Mouse (Mus musculus) MEL (cell line): Measurements from ENCODE around the gene Ikzf2. TPM values are rescaled to one million over a fixed set of nuclear protein-coding genes. Genes with fewer than 3 reads are reported as not detected.

Experiments used
- DNase-seq: peaks from one replicate; pipeline ENCODE4 v3.0.0; 2011; ENCODE audit warnings: low read depth, low spot score
- H3K27ac ChIP-seq: 2 replicates; pipeline ENCODE4 v1.5.1; 2012; ENCODE audit warnings: low read depth, mild to moderate bottlenecking, control low read depth, low read length, moderate library complexity; ENCODE audit not compliant: control insufficient read depth
- H3K27me3 ChIP-seq, 2 experiments: fragments of 150-350 bp in 1 of 2; sonication (generic) in 1 of 2; 2 replicates each; pipeline ENCODE4 v1.6.1; 2012; ENCODE audit warnings: low read length in 2 of 2, mild to moderate bottlenecking in 2 of 2, improper control_type of control experiment in 1 of 2, moderate library complexity in 1 of 2; ENCODE audit not compliant: insufficient read depth in 2 of 2, control insufficient read depth in 1 of 2
- H3K36me3 ChIP-seq, 2 experiments: 2 replicates each; pipeline ENCODE4 v1.6.1; 2012 to 2014; ENCODE audit warnings: low read length in 2 of 2, improper control_type of control experiment in 1 of 2, inconsistent platforms in 1 of 2, mild to moderate bottlenecking in 1 of 2; ENCODE audit not compliant: insufficient read depth in 2 of 2, control insufficient read depth in 1 of 2
- H3K4me1 ChIP-seq, 2 experiments: fragments of 150-350 bp in 1 of 2; sonication (generic) in 1 of 2; 2 replicates each; pipeline ENCODE4 v1.6.1; 2012; ENCODE audit warnings: low read length in 2 of 2, improper control_type of control experiment in 1 of 2, mild to moderate bottlenecking in 1 of 2; ENCODE audit not compliant: insufficient read depth in 2 of 2, control insufficient read depth in 1 of 2
- H3K4me3 ChIP-seq, 2 experiments: fragments of 150-350 bp in 1 of 2; sonication (generic) in 1 of 2; 2 replicates each; pipeline ENCODE4 v1.5.1; 2012; ENCODE audit warnings: low read depth in 2 of 2, low read length in 2 of 2, mild to moderate bottlenecking in 2 of 2, moderate library complexity in 2 of 2, control low read depth in 1 of 2, improper control_type of control experiment in 1 of 2; ENCODE audit not compliant: control insufficient read depth in 1 of 2, insufficient read depth in 1 of 2
- H3K79me2 ChIP-seq: 2 replicates; pipeline ENCODE4 v1.6.1; 2012; ENCODE audit warnings: mild to moderate bottlenecking, low read length, moderate library complexity; ENCODE audit not compliant: control insufficient read depth, poor library complexity, insufficient read depth
- H3K9ac ChIP-seq: 2 replicates; pipeline ENCODE4 v1.6.1; 2012; ENCODE audit warnings: low read depth, mild to moderate bottlenecking, control low read depth, low read length, moderate library complexity; ENCODE audit not compliant: control insufficient read depth, poor library complexity, severe bottlenecking
- H3K9me3 ChIP-seq: fragments of 150-350 bp; sonication (generic); replicated peaks from 2 replicates; pipeline ENCODE4 v1.6.1; 2012; ENCODE audit warnings: mild to moderate bottlenecking, low read length, improper control_type of control experiment, moderate library complexity; ENCODE audit not compliant: insufficient read depth
- CHD1 ChIP-seq: IDR thresholded peaks from 2 replicates; pipeline ENCODE4 v1.6.1; 2012; ENCODE audit warnings: low read depth, mild to moderate bottlenecking, inconsistent platforms, low read length, improper control_type of control experiment
- CTCF ChIP-seq, 3 experiments: IDR thresholded peaks in 2 of 3; conservative IDR thresholded peaks in 1 of 3; 2 replicates each; pipeline ENCODE4 v1.5.1; 2011 to 2012; ENCODE audit warnings: low read length in 3 of 3, low read depth in 2 of 3, mild to moderate bottlenecking in 2 of 3, improper control_type of control experiment in 1 of 3, inconsistent platforms in 1 of 3, mixed read lengths in 1 of 3, moderate library complexity in 1 of 3; ENCODE audit not compliant: control insufficient read depth in 1 of 3, insufficient read depth in 1 of 3, poor library complexity in 1 of 3, severe bottlenecking in 1 of 3
- ETS1 ChIP-seq: IDR thresholded peaks from 2 replicates; pipeline ENCODE4 v1.6.1; 2012; ENCODE audit warnings: low read depth, mild to moderate bottlenecking, inconsistent platforms, low read length, improper control_type of control experiment, moderate library complexity
- GABPA ChIP-seq: IDR thresholded peaks from 2 replicates; pipeline ENCODE4 v1.6.1; 2012; ENCODE audit warnings: low read depth, mild to moderate bottlenecking, inconsistent platforms, low read length, improper control_type of control experiment, moderate library complexity
- GATA1 ChIP-seq: IDR thresholded peaks from 2 replicates; pipeline ENCODE4 v1.6.1; 2011; ENCODE audit warnings: low read depth, low read length, improper control_type of control experiment
- HCFC1 ChIP-seq: IDR thresholded peaks from 2 replicates; pipeline ENCODE4 v1.6.1; 2012; ENCODE audit warnings: low read depth, mild to moderate bottlenecking, inconsistent platforms, low read length, improper control_type of control experiment, moderate library complexity
- KAT2A ChIP-seq: conservative IDR thresholded peaks from 2 replicates; pipeline ENCODE4 v1.6.1; 2012; ENCODE audit warnings: low read depth, low read length, improper control_type of control experiment, inconsistent platforms
- MAFK ChIP-seq: IDR thresholded peaks from 2 replicates; pipeline ENCODE4 v1.6.1; 2011; ENCODE audit warnings: low read depth, mild to moderate bottlenecking, low read length, improper control_type of control experiment, borderline replicate concordance
- MEF2A ChIP-seq: IDR thresholded peaks from 2 replicates; pipeline ENCODE4 v1.6.1; 2014; ENCODE audit warnings: low read depth, mild to moderate bottlenecking, inconsistent platforms, low read length, improper control_type of control experiment; ENCODE audit not compliant: poor library complexity, insufficient replicate concordance, severe bottlenecking; ENCODE audit errors: extremely low read depth
- MXI1 ChIP-seq: IDR thresholded peaks from 2 replicates; pipeline ENCODE4 v1.6.1; 2011; ENCODE audit warnings: mild to moderate bottlenecking, low read depth, low read length, improper control_type of control experiment
- MYC ChIP-seq: IDR thresholded peaks from 2 replicates; pipeline ENCODE4 v1.6.1; 2011; ENCODE audit warnings: low read depth, mild to moderate bottlenecking, low read length, improper control_type of control experiment, moderate library complexity
- NELFE ChIP-seq: IDR thresholded peaks from 2 replicates; pipeline ENCODE4 v1.6.1; 2011; ENCODE audit warnings: low read depth, low read length, improper control_type of control experiment
- NRF1 ChIP-seq: IDR thresholded peaks from 2 replicates; pipeline ENCODE4 v1.6.1; 2014; ENCODE audit warnings: low read depth, mild to moderate bottlenecking, inconsistent platforms, low read length, improper control_type of control experiment, moderate library complexity; ENCODE audit not compliant: poor library complexity, insufficient read depth, severe bottlenecking
- POLR2A ChIP-seq, 2 experiments: IDR thresholded peaks; 2 replicates each; pipeline ENCODE4 v1.6.1; 2011 to 2012; ENCODE audit warnings: low read length in 2 of 2, mild to moderate bottlenecking in 2 of 2, control low read depth in 1 of 2, improper control_type of control experiment in 1 of 2, low read depth in 1 of 2, moderate library complexity in 1 of 2; ENCODE audit not compliant: control insufficient read depth in 1 of 2, insufficient read depth in 1 of 2, poor library complexity in 1 of 2
- POLR2AphosphoS5 ChIP-seq: IDR thresholded peaks from 2 replicates; pipeline ENCODE4 v1.6.1; 2012; ENCODE audit warnings: low read depth, borderline replicate concordance, mild to moderate bottlenecking, inconsistent platforms, low read length, moderate library complexity, mixed read lengths
- SMC3 ChIP-seq: IDR thresholded peaks from 2 replicates; pipeline ENCODE4 v1.6.1; 2011; ENCODE audit warnings: low read depth, low read length, improper control_type of control experiment
- TBP ChIP-seq: IDR thresholded peaks from 2 replicates; pipeline ENCODE4 v1.8.0; 2011; ENCODE audit warnings: low read depth, low read length, improper control_type of control experiment
- TCF12 ChIP-seq: IDR thresholded peaks from 2 replicates; pipeline ENCODE4 v1.6.1; 2014; ENCODE audit warnings: low read depth, mild to moderate bottlenecking, inconsistent platforms, low read length, improper control_type of control experiment, moderate library complexity
- ZC3H11A ChIP-seq: IDR thresholded peaks from 2 replicates; pipeline ENCODE4 v1.6.1; 2012; ENCODE audit warnings: low read depth, mild to moderate bottlenecking, inconsistent platforms, low read length, improper control_type of control experiment
- polyA plus RNA-seq, 2 experiments: library from polyadenylated mRNA; stranded (reverse) in 1 of 2; unstranded in 1 of 2; fragments of >175 nt in 1 of 2; fragments of >200 nt in 1 of 2; gene quantifications; 2 replicates each; pipeline versions ENCODE4 v1.2.1 to v1.2.4; 2012; ENCODE audit warnings: low replicate concordance in 2 of 2, low read depth in 1 of 2; ENCODE audit not compliant: insufficient read length in 2 of 2, insufficient read depth in 1 of 2, missing spikeins in 1 of 2
- total RNA-seq: library from RNA; depleted of rRNA; stranded (reverse); fragments of 300-350 nt; gene quantifications from 2 replicates; pipeline ENCODE4 v1.2.3, GENCODE M21; 2012

The Ikzf2 gene
- total and polyA plus RNA-seq, 3 experiments = 2.9 to 5.6 TPM; not detected in 1

DNA sequence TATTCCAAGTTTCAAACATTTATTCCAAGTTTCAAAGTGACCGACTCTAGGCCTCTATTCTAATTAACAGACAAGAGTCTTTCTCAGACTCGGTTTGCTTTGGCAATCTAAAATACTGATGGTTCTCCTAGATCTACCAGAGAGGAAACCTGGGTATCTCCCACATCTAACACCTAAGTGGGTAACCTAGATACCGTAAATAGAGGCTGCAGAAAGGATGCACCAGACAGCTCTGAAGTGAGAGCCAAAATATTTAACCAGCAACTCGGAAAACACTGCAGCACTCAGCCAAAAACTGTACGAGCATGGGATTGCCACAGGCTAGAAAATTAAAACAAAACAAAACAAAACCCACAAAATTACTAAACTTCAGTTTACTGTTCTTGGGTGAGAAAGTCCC lies 6.0 kb downstream of the Ikzf2 start:
- no peak for DNase-seq
- no peak overlapping the region for H3K9ac ChIP-seq
- no peak overlapping the region for H3K4me3 ChIP-seq
- H3K4me1 ChIP-seq = peaks cover 0 to 3% of the 10 kb centered on the region in 2 experiments; a peak in 3 of 4 replicates
- H3K9me3 ChIP-seq = no peaks in the 10 kb centered on the region
- peaks cover 11% of the 10 kb centered on the region for H3K79me2 ChIP-seq
- no peaks in the 10 kb centered on the region for H3K27me3 ChIP-seq
- no peak for TF ChIP-seq HCFC1
- no peak for TF ChIP-seq TCF12
- TF ChIP-seq KAT2A = no peak
- TF ChIP-seq MYC = no peak
- TF ChIP-seq, all 39 proteins: peak for 0
- Histone ChIP-seq H3K27ac (no peak overlapping the region), H3K36me3 (peaks cover 0 to 10% of the 10 kb centered on the region in 2 experiments; a peak in 2 of 4 replicates)

DNA sequence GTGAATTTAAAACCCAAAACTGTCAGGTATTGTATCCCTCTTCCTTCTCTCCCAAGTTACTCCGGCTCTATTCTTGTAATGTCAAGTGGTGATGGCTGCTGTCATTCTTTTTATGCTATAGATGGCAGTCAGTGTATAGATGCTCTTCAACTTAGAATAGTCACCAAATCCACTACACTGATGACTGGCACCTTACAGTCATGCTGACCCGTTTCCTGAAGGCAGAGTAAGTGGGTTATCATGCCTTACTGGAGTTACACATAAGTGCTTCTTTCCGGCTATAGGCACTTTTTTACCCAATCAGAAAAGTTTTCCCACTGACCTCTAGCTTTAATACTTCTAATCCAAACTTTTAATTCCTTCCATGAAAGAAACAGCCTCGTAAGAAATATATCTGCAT lies 6.5 kb downstream of the Ikzf2 start:
- Histone ChIP-seq H3K79me2 (peaks cover 13% of the 10 kb centered on the region), H3K9me3 (no peaks in the 10 kb centered on the region), H3K4me3 (no peak overlapping the region), H3K9ac (no peak overlapping the region), H3K4me1 (peaks cover 0 to 3% of the 10 kb centered on the region in 2 experiments; a peak in 3 of 4 replicates), H3K36me3 (peaks cover 0 to 10% of the 10 kb centered on the region in 2 experiments; a peak in 2 of 4 replicates), H3K27me3 (no peaks in the 10 kb centered on the region), H3K27ac (no peak overlapping the region)
- TF ChIP-seq MEF2A (no peak), SMC3 (no peak), MAFK (no peak), MXI1 (no peak), POLR2A (IDR thresholded peaks at IDR 0.05; ENCODE audit: control insufficient read depth in 1 of 2, insufficient read depth in 1 of 2, low read depth in 1 of 2, low read length in 2 of 2, poor library complexity in 1 of 2) (no peak), CTCF (IDR thresholded peaks at IDR 0.05 in 2 of 3, conservative IDR thresholded peaks at IDR 0.05 in 1 of 3; ENCODE audit: control insufficient read depth in 1 of 3, insufficient read depth in 1 of 3, low read depth in 2 of 3, low read length in 3 of 3, poor library complexity in 1 of 3, severe bottlenecking in 1 of 3) (no peak), ETS1 (no peak)
- DNase-seq = no peak

DNA sequence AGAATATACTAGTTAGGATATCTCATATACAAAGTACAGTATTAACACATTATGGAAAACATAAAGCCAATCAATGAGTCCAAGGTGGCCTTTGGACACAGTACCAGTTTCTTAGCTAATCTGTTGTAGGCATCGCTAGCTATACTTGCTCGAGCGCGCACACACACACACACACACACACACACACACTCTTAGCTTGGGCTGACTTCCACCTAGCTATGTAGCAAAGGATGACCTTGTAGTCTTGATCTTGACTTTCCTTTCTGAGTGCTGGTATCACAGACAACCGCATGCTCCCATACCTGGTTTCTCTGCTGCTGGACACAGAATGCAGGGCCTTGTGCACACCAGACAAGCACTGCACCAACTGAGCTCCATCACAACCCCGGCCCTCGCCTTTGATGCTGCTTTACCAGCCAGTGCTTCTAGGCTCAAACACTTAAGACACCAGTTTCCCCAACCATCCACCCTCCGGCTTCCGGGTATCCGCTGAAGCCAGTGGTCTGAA lies 17.1 kb downstream of the Ikzf2 start:
- Histone ChIP-seq H3K9ac (no peak overlapping the region), H3K79me2 (0 out of 2 replicates have a peak, but pooled peaks cover 1% of the 10 kb centered on the region), H3K4me3 (no peak overlapping the region), H3K36me3 (peaks cover 0 to 19% of the 10 kb centered on the region in 2 experiments; a peak in 2 of 4 replicates), H3K9me3 (no peaks in the 10 kb centered on the region), H3K4me1 (peaks cover 6 to 8% of the 10 kb centered on the region in 2 experiments; a peak in 3 of 4 replicates), H3K27me3 (no peaks in the 10 kb centered on the region), H3K27ac (no peak overlapping the region)
- TF ChIP-seq NRF1 (no peak), TBP (no peak), CHD1 (no peak), ZC3H11A (no peak), GABPA (no peak), SMC3 (no peak), NELFE (no peak), ETS1 (no peak), MXI1 (no peak), GATA1 (no peak), POLR2AphosphoS5 (no peak)
- no peak for DNase-seq
